Mouse (Mus musculus) skeletal muscle tissue, adult 2 months (tissue): ENCODE data around the gene Cdkal1.

Experiments used
- DNase-seq: peaks from one replicate; pipeline ENCODE4 v3.0.0-alpha.2; 2012; ENCODE audit warnings: low read depth, low spot score

Cdkal1 gene

DNA sequence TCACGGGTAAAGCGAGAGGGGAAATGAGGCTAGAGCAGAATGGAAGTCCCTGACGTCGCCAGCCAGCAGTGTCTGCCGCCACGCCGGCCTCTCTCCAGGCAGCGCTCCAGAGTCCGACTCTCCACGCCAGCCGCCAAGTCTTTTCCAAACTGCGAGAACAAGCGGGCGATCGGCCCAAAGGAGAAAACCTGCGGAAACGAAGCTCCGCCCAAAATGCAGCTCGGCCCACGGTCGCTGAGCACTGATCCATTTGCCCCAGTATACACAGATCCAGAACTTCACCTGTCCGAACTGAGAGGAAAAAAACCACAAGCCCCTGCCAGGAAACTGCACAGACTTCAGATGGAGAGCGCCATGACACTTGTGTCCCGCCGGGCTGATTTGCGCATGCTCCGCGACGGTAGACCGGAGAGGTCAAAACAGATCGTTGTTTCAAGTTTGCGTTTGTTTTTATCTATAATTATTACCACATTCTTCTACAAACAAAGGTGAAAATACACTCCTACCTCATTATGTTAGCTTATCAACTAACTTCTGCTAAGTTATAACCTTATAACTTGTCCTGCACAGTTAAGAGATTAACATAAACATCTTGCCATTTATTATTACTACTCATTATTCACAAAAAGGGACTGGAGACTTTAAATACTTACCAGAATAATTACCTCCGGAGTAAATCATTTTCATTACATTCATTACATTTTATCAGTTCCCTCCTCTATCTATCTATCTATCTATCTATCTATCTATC lies at the start of gene Cdkal1:
Gene Cdkal1 (minus strand): TSS at position 394 of the 751 bp plus-strand sequence.
- DNase-seq = peak; percentile 88

DNA sequence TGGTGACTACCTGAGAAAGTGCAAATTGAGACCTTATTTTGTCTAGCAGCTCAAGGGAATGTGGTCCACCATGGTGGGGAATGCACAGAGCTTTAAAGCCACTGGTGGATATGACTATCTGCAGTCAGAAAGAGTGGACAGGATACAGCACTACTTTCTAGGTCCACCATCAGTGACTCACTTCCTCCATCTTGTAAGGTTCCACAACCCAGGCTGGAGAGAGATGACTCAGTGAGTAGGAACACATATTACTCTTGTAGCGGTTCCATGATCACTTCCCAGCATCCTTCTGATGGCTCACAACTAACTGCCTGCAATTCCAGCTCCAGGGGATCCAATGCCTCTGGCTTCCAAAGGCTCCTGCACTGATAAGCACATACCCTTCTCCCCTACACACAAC lies 47.9 kb upstream of the Cdkal1 start:
- DNase-seq = no peak

DNA sequence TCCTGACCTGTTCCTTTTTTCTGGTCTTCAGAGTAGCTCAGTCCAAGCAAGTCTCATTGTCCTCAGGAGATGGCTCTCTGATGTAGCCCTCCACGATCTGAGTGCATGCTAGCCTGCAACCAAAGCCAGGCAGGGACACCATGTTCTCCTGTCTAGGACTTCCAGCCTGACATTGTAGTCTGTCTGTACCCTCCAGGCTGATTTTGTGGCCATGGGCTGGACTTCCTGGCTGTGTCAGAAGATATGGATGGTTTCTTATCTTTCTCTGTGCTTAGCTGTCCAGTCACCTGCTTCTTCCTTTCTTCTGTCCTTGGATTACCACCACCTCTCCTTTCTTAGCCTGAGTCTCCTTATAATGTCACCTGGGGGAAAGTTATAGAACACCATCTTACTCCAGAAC lies 47.2 kb upstream of the Cdkal1 start:
- DNase-seq = no peak

- DNase-seq = no peak
These were observed 46.2 kb upstream of the Cdkal1 start for GRCm38 (mm10) chr13:29901641-29902040.

DNA sequence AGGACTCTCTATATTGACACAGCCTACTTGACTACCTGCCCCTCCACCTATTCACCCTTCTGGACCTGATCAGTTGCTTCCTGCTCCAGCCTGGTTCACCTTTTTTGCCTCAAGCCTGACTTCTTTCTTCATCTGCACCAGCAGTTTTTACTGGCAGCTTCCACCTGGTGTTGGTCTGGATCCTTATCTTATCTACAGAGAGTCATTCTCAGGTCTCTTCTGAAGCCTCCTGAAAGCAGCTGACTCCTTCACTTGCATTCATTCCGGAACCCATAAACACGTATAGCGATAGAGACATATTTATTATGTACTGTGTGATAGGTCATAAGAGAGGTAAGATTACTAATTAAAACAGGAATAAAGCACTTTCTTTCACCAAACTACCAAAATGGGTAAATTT lies 11.3 kb upstream of the Cdkal1 start:
- DNase-seq = no peak

- no peak for DNase-seq
These were observed 8.9 kb upstream of the Cdkal1 start for GRCm38 (mm10) chr13:29864331-29864730.

- DNase-seq = no peak
These were observed 4.6 kb upstream of the Cdkal1 start for GRCm38 (mm10) chr13:29860087-29860486.

- peak; percentile 57 for DNase-seq
These were observed 2.0 kb upstream of the Cdkal1 start for GRCm38 (mm10) chr13:29857436-29857835.

- no peak for DNase-seq
These were observed 598 bp downstream of the Cdkal1 start for GRCm38 (mm10) chr13:29854876-29855275.

DNA sequence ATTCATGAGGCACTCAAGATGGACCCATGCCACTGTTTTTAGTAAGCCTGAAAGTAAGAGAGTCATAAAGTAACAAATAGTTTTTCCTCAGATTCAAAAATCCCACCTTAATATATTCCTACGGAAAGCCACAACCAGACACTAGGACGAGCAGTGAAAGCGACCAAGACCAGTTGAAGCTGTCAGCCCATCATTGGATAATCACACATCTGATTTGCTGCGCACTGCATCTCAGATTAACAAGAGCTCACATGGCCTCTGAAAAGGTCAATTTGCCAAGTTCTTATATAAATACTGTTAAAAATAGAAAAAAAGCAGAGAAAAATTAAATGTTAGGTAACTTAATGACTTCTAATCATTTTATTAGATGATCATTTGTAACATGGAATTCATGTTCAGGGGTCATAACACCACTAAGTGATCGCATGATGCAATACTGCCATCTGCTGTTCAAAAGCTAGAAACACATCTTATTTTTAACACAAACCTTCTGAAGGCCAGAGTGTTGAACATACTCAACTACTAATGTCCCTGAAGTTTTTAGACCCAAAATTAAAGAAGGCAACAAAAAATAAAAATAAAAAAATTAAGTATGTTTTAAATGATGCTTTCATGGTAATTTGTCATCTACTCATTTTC lies 16.9 kb downstream of the Cdkal1 start:
- peak; percentile 46 for DNase-seq

GRCm38 (mm10) chr13:29835170-29835569 lies 20.3 kb downstream of the Cdkal1 start:
- peak; percentile 27 for DNase-seq

DNA sequence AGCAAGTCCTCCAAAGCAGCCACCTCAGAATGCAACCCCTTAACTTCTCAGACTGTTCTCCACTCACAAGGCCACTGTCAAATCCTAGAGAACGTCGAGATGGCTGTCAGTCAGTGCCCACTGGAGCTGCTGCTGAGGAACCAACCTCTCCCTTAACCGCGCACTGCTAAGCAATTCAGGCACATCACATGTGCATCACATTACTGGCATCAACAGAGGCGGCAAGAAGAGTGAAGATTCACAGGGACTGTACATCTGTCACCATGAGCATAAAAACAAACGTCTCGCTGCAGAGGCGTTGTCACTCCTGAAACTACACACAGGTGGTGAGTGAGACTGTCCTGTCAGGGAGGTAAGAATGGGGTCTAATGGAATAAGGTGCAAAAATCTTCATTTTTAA lies 21.7 kb downstream of the Cdkal1 start:
- no peak for DNase-seq

DNA sequence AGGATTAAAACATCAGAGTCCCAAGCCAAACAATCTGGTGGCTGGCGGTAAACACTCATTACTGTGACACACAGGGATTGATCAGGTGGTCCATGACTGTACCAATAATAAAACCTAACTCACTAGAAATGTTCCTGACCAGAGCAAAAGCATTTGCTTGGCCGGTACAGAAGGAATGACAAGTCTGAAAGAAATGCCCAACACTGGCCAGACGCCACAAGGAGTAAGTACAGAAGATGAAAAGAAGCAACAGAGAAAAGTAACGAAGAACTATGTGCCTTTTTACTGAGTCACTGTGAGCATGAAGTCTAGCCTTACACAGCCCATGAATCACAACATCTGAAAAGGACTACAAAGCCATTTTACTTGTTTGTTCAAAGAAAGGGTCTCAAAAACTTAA lies 24.3 kb downstream of the Cdkal1 start:
- DNase-seq = no peak

- DNase-seq = no peak
These were observed 27.4 kb downstream of the Cdkal1 start for GRCm38 (mm10) chr13:29828032-29828431.

GRCm38 (mm10) chr13:29826469-29826868 lies 29.0 kb downstream of the Cdkal1 start:
- no peak for DNase-seq

GRCm38 (mm10) chr13:29826041-29826440 lies 29.4 kb downstream of the Cdkal1 start:
- DNase-seq = no peak

DNA sequence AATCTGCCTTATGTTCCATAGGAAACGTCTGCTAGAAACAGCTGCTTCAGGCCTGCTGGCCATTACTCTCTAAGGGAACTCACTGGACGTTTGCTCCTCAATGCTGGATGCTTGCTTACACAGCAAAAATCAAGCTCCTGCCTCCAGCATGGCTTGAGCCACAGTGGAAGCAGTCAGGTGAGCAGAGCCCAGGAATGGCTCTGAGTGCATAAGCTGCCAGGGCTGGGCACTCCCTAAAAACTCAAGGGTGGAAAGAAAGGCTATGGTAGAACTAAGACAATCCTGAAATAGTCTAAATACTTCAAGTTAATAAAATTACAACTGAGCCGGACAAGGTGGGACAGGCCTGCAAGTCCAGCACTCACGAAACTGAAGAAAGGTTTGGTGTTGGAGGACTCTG lies 30.7 kb downstream of the Cdkal1 start:
- DNase-seq = no peak

- no peak for DNase-seq
These were observed 31.1 kb downstream of the Cdkal1 start for GRCm38 (mm10) chr13:29824326-29824725.

DNA sequence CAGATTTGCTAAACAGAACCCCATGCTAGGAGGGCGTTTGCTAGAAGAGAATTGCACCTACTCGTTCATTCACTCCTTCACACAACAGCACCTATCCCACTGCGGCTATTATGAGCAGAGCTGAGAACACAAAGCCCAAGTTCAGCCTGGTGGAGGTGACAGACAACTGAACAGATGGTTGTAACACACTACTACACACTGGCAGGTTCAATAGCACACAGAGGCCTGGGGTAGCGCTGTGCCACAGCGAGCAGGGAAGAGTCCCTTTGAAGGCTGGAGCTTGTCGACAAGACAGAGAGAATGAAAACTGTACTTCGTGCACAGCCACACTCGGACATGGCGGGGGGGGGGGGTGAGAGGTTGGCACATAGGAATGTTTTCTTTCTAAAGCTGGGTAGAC lies 31.6 kb downstream of the Cdkal1 start:
- no peak for DNase-seq

DNA sequence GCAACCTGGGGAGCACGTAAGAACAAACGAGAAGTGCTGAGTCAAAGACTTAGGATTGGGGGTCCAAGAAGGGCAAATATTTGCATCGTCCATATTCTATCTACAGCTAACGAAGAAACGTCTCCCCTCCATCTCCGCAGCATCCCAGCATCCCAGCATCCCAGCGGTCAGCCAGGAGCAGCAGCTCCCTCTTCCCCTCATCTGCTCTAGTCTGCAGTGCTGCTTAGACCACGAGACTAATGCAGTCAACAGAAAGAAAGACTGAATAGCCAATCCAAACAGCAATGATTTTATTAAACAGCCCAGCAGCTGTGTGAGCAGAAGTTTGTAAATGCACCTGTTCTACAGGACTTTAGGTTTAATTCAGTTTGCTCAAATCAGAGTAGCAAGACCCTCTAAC lies 32.0 kb downstream of the Cdkal1 start:
- DNase-seq = no peak

GRCm38 (mm10) chr13:29819910-29820583 lies 35.4 kb downstream of the Cdkal1 start:
- no peak for DNase-seq

DNA sequence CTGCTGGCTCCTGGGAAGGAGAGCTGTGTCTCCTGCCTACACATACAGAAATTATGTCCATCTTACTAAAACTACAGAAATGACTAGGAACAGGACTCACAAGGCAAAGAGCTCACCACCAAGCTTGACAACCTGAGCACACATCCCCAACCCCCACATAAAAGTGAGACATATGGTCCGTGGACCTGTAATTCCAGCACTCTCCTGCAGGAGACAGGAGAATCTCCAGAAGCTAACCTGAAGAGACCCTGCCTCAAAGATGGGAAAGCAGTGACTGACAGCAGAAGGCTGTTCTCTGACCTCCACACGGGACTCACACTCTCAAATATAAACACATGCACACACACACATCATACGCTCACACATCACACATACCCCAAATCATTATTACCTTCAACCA lies 36.3 kb downstream of the Cdkal1 start:
- no peak for DNase-seq

GRCm38 (mm10) chr13:29818314-29818713 lies 37.2 kb downstream of the Cdkal1 start:
- DNase-seq = no peak
